Mouse (Mus musculus) stomach, postnatal 0 days (tissue): ENCODE results near the gene Fosl2. TPM values are rescaled to one million over a fixed set of nuclear protein-coding genes. Genes with fewer than 3 reads are reported as not detected.

ENCODE experiments used
- ATAC-seq: fragments of 200-750 bp; cut with Nextera tagmentation; 2 replicates; pipeline ENCODE4 v1.8.0; 2017; ENCODE audit not compliant: low FRiP score, low TSS enrichment
- DNase-seq: peaks from one replicate; pipeline ENCODE4 v3.0.0-alpha.2; 2016; ENCODE audit warnings: low spot score
- H3K27ac ChIP-seq: fragments of 300-500 bp; sonication (generic); replicated peaks from 2 replicates; pipeline ENCODE4 v1.5.1; 2014; ENCODE audit warnings: mild to moderate bottlenecking, control low read depth
- H3K27me3 ChIP-seq: fragments of 300-500 bp; sonication (generic); 2 replicates; pipeline ENCODE4 v1.6.1; 2014; ENCODE audit warnings: low read length; ENCODE audit not compliant: control insufficient read depth, insufficient read depth
- H3K36me3 ChIP-seq: fragments of 300-500 bp; sonication (generic); 2 replicates; pipeline ENCODE4 v1.6.1; 2014; ENCODE audit warnings: low read length, mixed read lengths; ENCODE audit not compliant: control insufficient read depth, insufficient read depth
- H3K4me1 ChIP-seq: fragments of 300-500 bp; sonication (generic); replicated peaks from 2 replicates; pipeline ENCODE4 v1.6.1; 2014; ENCODE audit warnings: antibody characterized with exemption; ENCODE audit not compliant: control insufficient read depth, insufficient read depth
- H3K4me2 ChIP-seq: fragments of 300-500 bp; sonication (generic); replicated peaks from 2 replicates; pipeline ENCODE4 v1.6.1; 2014; ENCODE audit warnings: low read depth, mild to moderate bottlenecking, control low read depth, moderate library complexity
- H3K4me3 ChIP-seq: fragments of 300-500 bp; sonication (generic); 2 replicates; pipeline ENCODE4 v1.5.1; 2014; ENCODE audit warnings: low read depth, low read length, control low read depth
- H3K9ac ChIP-seq: fragments of 300-500 bp; sonication (generic); 2 replicates; pipeline ENCODE4 v1.6.1; 2014; ENCODE audit warnings: mild to moderate bottlenecking, low read length, control low read depth, mixed read lengths
- H3K9me3 ChIP-seq: fragments of 300-500 bp; sonication (generic); 2 replicates; pipeline ENCODE4 v1.6.1; 2016; ENCODE audit warnings: low read length; ENCODE audit not compliant: control insufficient read depth
- CTCF ChIP-seq: IDR thresholded peaks from 2 replicates; pipeline ENCODE4 v1.5.1; 2016; ENCODE audit warnings: antibody characterized with exemption, low read depth, mild to moderate bottlenecking, moderate library complexity
- EP300 ChIP-seq: optimal IDR thresholded peaks from 2 replicates; pipeline ENCODE3; 2016; ENCODE audit warnings: antibody characterized with exemption
- WGBS: fragments of 180-500 bp; shearing (Covaris S2); extraction: QIAGEN DNeasy Blood & Tissue Kit; methylation state at CpG from one replicate; pipeline ENCODE4 v1.1.7; 2014; 5-methylcytosine and 5-hydroxymethylcytosine counted together
- polyA plus RNA-seq: library from polyadenylated mRNA; unstranded; fragments of >200 nt; fragmentation: Nextera tagmentation; extraction: Ambion mirVana; gene quantifications from 2 replicates; pipeline ENCODE4 v1.2.1, GENCODE M21; 2015

Gene Fosl2
- polyA plus RNA-seq, 1 experiment from 2014 or later, result 10.5 TPM

DNA sequence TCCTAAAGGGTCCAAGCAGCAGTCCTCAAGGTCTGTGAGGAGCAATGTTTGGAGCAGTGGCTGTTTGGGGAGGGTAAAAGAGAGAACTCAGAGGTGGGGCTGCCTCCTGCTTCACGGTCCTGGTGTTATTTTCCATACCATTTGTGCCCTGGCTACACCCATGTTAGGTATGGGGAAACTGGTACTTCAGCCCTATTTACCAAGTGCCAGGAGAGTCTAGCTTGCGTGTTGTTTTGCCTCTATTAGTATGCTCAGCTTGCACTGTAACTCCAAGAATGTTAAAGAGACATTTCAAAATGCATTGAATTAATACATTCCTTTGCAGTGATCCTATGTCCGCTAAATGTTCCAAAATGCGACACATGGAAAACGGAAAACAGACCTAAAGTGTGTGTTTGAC, 55.7 kb downstream of the Fosl2 start:
- peaks cover 3% of the 10 kb centered on the region; the same call in 1 of the 2 replicates for H3K4me1 ChIP-seq
- TF ChIP-seq CTCF (no peak), EP300 (no peak)
- H3K9ac ChIP-seq, result no peak overlapping the region
- H3K27ac ChIP-seq, result peak overlapping the region; percentile 69
- peak; percentile 37; the same call in 1 of the 2 replicates for ATAC-seq
- H3K27me3 ChIP-seq, result no peaks in the 10 kb centered on the region
- DNase-seq, result no peak
- H3K4me2 ChIP-seq, result no peak overlapping the region
- 48% methylated on average over 5 of the region's 5 CpGs for WGBS
- H3K4me3 ChIP-seq, result no peak overlapping the region
- no peaks in the 10 kb centered on the region for H3K36me3 ChIP-seq
- H3K9me3 ChIP-seq, result no peaks in the 10 kb centered on the region

DNA sequence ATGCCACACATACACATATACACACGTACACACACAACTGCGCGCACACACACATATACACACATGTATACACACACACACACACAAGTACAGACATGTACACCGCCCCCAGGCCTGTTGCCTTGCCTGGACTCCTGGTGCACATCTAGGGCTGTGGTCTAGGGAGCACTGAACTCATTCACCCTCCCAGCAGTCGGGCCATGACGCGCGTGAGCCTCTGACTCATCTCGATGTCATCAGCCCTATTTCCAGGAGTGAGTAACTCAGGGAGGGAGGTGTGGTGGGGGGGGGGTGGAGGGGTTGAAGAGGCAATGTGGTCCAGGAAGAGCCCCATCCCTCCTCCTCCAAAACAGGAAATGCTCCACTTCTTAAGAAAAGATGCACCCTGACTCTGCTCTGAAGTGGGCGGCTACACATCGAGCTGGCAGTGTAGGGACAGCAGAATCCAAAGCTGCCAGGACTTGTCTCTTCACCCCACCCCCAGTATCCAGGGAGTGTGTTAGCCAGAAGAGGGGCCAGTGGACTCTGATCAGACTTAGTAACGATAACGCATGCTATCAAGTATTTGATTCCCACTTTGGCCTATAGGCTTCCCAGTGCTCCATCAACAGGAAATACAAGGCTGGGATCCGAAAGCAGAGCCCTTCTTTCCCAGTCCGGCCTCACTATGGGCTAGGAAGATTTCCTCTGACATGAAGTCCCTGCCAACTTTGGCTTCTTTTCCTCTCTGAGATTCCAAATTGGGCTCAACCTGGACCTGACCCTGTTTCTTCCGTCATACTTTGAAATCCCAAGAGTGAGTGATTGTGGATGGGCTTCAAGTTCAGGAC, 56.6 kb downstream of the Fosl2 start:
- TF ChIP-seq CTCF (peak; percentile 25), EP300 (no peak)
- no peak overlapping the region for H3K9ac ChIP-seq
- ATAC-seq, result peak; percentile 89
- no peaks in the 10 kb centered on the region for H3K27me3 ChIP-seq
- peak; percentile 78 for DNase-seq
- no peaks in the 10 kb centered on the region for H3K9me3 ChIP-seq
- no peak overlapping the region for H3K4me3 ChIP-seq
- no peaks in the 10 kb centered on the region for H3K36me3 ChIP-seq
- H3K27ac ChIP-seq, result peak overlapping the region; percentile 69
- peaks cover 3% of the 10 kb centered on the region; the same call in 1 of the 2 replicates for H3K4me1 ChIP-seq
- WGBS, result 62% methylated on average over 16 of the region's 16 CpGs
- no peak overlapping the region for H3K4me2 ChIP-seq

DNA sequence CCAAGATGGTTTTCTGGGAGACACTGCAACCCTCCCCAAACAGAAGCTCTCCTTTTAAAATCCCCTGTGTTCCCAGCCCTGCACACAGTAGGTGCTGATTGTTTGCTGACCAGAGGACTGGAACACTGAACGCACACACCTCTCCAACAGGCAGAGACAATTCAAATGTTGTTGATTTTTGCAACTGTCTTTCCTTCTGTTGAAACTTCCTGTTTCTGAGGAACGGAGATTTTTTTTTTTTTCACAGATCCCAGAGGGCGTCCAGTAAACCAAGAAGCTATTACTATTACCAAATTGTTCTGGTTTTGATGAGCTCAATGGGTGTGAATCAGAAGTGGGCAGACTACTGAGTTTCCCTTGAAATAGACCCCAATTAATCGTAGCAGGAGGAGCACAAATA, 58.6 kb downstream of the Fosl2 start:
- Histone ChIP-seq H3K4me2 (no peak overlapping the region), H3K4me1 (peaks cover 3% of the 10 kb centered on the region; the same call in 1 of the 2 replicates), H3K27me3 (no peaks in the 10 kb centered on the region), H3K9me3 (no peaks in the 10 kb centered on the region), H3K9ac (no peak overlapping the region), H3K36me3 (no peaks in the 10 kb centered on the region), H3K4me3 (no peak overlapping the region), H3K27ac (no peak overlapping the region)
- 63% methylated on average over 4 of the region's 4 CpGs for WGBS
- no peak for TF ChIP-seq CTCF
- TF ChIP-seq EP300, result no peak
- no peak for DNase-seq
- ATAC-seq, result no peak

DNA sequence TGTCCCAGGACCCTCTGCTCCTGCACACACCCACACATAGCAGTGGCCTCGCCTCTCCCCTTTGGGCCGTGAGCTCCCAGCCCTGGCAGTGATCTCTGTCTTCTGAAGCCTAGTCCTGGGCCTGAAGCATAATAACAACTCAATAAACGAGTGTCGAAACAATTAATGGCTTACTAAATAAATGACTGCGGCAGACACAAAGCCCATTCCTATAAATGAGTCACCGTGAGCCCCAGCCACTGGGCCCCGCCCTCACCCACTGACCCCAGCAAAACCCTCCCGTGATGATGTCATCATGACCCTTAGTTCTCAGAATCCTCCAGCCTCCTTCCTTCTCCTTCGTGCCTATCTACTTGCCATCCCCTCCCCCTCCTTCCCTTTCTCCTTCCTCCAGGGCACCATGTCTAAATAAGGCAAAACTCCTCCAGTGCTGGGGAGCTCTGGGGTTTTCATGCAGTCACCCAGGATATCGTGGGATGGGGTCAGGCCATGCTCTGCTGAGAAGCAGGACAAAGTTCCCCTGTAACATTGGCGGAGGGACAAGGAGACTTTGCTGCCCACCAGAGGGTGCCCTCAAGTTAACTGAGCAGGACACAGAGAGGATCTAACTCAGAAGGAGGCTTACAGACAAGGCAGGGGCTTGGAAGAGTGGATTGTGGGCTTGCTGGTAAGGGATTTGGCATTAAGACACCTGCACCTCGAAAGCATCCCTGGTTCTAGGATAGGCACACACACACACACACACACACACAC, 60.4 kb downstream of the Fosl2 start:
- no peak overlapping the region for H3K9ac ChIP-seq
- H3K36me3 ChIP-seq, result no peaks in the 10 kb centered on the region
- ATAC-seq, result peak; percentile 46
- H3K4me1 ChIP-seq, result 0 out of 2 replicates have a peak, but pooled peaks cover 3% of the 10 kb centered on the region
- H3K9me3 ChIP-seq, result no peaks in the 10 kb centered on the region
- no peaks in the 10 kb centered on the region for H3K27me3 ChIP-seq
- no peak overlapping the region for H3K4me3 ChIP-seq
- H3K27ac ChIP-seq, result peak overlapping the region; percentile 70
- no peak overlapping the region for H3K4me2 ChIP-seq
- peak; percentile 61 for DNase-seq
- TF ChIP-seq EP300, result no peak
- TF ChIP-seq CTCF, result peak; percentile 56
- 39% methylated on average over 12 of the region's 12 CpGs for WGBS

DNA sequence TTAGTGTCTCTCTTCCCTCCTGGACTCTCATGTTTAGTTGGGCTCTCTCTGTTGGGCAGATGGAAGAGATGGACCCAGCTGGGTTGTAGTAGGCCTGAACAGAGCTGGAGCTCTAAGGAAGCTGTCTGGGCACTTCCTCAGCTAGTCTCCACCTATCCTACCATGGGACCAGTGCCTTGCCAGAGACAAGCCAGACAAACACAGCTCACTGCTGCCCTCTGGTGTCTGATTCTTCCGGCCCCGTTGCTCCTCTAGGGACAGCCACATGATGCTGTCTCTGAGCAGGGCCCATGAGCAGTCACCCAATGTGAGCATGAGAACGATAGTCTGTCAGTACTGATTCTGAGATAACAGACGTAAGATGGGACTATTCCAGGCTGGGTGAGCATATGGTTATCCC, 62.1 kb downstream of the Fosl2 start:
- Histone ChIP-seq H3K27ac (no peak overlapping the region), H3K27me3 (no peaks in the 10 kb centered on the region), H3K4me1 (no peaks in the 10 kb centered on the region), H3K9ac (no peak overlapping the region), H3K4me2 (no peak overlapping the region), H3K36me3 (no peaks in the 10 kb centered on the region), H3K4me3 (no peak overlapping the region), H3K9me3 (no peaks in the 10 kb centered on the region)
- DNase-seq (peak; percentile 94), ATAC-seq (peak; percentile 85)
- WGBS, result 7% methylated on average over 4 of the region's 4 CpGs
- TF ChIP-seq CTCF (peak; percentile 98), EP300 (no peak)
